Mouse (Mus musculus) layer of hippocampus, adult 2 months (tissue): ENCODE measurements around the gene Pdx1. TPM values are rescaled to one million over a fixed set of nuclear protein-coding genes. Genes with fewer than 3 reads are reported as not detected.

Experiments used
- DNase-seq, 2 experiments: peaks; one replicate each; pipeline ENCODE4 v3.0.0; 2022; ENCODE audit warnings: low spot score in 2 of 2
- H3K27ac ChIP-seq: fragments of 200-600 bp; 2 replicates; pipeline ENCODE4 v1.8.1; 2022
- H3K4me3 ChIP-seq: fragments of 200-600 bp; 2 replicates; pipeline ENCODE4 v1.8.1; 2022; ENCODE audit warnings: mild to moderate bottlenecking
- CTCF ChIP-seq: fragments of 200-600 bp; conservative IDR thresholded peaks from 2 replicates; pipeline ENCODE4 v1.8.1; 2022; ENCODE audit warnings: antibody characterized with exemption, mild to moderate bottlenecking, moderate library complexity
- total RNA-seq, 2 experiments: library from RNA; stranded (reverse); gene quantifications; 2 replicates each; pipeline ENCODE4 v1.2.3; 2021

Pdx1 gene
- total RNA-seq, 2 experiments from 2014 or later = not detected

DNA sequence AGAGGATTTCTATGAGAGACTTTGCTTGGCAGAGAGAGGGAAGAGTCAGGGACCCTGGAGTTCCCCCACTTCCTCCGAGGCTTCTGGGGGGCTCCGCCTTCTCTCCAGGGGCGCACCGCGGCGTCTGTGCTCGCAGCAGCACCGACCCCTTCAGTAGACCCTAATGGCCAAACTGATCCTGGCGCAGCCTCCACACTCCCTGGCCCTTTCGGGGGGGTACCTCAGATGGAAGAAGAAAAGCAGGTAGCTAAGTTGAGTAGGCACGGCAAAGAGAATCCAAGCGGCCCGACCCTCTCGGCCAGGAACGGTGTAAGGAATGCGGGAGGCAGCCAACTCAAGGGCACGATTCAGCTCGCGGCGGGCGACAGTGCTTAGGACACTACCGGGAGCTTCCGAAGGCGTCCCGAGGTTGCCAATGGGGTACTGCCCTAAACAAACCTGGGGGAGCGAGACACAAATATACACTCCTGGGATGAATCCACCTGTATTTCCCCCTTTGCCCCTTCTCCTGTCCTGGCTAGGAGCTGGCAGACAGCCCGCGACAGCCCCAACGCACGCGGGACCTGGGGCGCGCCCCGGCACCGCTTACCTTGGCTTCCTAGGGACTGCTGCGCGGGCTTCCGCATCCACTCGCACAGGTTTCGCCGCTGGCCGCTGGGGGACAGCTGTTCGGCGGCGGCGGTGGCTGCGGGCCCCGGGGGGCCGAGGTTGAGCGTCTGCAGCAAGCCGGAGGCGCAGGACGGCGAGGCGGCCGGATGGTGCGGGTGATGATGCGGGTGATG lies 36.3 kb downstream of the Pdx1 start:
- TF ChIP-seq CTCF = no peak
- no peak for DNase-seq
- no peak overlapping the region for H3K27ac ChIP-seq
- H3K4me3 ChIP-seq = no peak overlapping the region

- DNase-seq = no peak
- no peak within 1 kb of the TSS for H3K4me3 ChIP-seq
- H3K27ac ChIP-seq = no peak within 1 kb of the TSS
- TF ChIP-seq CTCF = no peak
Observed at GRCm38 (mm10) chr5:147306638-147307397, 37.1 kb downstream of the Pdx1 start, which contains the start of gene Cdx2. TSS of gene Cdx2 (minus strand) at chr5:147307270.

- TF ChIP-seq CTCF = no peak
- no peak for DNase-seq
- Histone ChIP-seq H3K27ac (no peak overlapping the region), H3K4me3 (no peak overlapping the region)
Observed at GRCm38 (mm10) chr5:147307398-147307785, 37.6 kb downstream of the Pdx1 start.

DNA sequence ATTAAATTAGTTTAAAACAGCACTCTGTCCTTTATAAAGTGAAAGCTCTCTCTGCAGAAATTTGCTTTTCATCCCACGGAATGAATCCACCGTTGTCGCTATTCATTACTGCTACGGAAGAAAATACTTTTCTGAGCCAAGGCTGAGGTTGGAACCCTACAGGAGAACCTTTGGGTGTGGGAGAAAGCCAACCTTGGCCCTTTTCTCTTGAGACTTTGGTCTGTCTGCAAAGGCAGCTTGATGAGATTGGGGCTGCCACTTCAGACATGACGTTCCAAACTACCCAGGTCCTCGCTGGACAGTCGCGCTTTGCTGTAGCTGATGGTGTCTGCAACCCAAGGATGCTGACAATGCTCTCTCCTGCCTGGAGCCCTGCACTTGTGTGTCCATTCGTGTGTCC lies 38.7 kb downstream of the Pdx1 start:
- DNase-seq = no peak
- no peak for TF ChIP-seq CTCF
- H3K27ac ChIP-seq = no peak overlapping the region
- H3K4me3 ChIP-seq = no peak overlapping the region

GRCm38 (mm10) chr5:147309786-147310185 lies 40.0 kb downstream of the Pdx1 start:
- DNase-seq = no peak
- Histone ChIP-seq H3K4me3 (no peak overlapping the region), H3K27ac (no peak overlapping the region)
- no peak for TF ChIP-seq CTCF

- DNase-seq = no peak
- Histone ChIP-seq H3K27ac (no peak overlapping the region), H3K4me3 (no peak overlapping the region)
- no peak for TF ChIP-seq CTCF
Observed at GRCm38 (mm10) chr5:147312830-147313685, 43.3 kb downstream of the Pdx1 start.

DNA sequence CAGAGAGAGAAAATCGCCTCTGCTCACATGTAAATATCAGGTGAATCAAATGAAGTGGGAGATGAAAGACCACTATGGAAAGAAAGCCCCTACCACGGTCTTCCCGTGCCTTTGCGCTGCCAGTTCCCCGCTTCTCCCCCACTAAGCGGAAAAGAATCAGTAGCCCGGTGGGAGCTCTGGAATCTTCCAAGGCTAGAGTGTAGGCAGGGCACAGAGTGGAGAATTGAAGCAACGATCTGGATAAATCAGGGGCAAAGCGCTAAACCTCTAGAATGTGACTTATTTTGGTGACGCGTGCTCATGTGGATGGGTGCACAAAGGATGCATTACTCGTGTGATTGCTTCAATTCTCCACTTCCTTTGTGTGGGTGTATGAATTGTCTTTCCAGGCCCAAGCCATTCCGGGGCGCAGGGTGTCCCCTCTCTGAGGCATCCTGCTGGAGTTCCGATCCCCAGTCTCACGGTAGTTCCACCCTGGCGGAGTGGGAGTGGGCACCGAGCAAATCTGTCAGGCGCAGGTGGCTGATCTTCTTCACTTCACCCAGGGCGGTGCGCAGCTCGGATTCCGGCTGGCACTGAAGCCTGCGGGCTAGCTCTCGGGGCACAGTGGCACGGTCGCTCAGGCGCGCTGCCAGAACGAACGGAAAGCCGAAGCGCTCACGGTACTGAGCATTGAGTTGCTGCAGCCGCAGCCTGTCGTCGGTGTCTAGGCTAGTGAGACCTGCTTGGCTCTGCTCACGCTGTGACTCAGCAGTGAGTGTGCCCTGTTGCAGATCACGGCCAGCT lies 45.1 kb downstream of the Pdx1 start:
- TF ChIP-seq CTCF = no peak
- Histone ChIP-seq H3K4me3 (no peak overlapping the region), H3K27ac (no peak overlapping the region)
- no peak for DNase-seq

DNA sequence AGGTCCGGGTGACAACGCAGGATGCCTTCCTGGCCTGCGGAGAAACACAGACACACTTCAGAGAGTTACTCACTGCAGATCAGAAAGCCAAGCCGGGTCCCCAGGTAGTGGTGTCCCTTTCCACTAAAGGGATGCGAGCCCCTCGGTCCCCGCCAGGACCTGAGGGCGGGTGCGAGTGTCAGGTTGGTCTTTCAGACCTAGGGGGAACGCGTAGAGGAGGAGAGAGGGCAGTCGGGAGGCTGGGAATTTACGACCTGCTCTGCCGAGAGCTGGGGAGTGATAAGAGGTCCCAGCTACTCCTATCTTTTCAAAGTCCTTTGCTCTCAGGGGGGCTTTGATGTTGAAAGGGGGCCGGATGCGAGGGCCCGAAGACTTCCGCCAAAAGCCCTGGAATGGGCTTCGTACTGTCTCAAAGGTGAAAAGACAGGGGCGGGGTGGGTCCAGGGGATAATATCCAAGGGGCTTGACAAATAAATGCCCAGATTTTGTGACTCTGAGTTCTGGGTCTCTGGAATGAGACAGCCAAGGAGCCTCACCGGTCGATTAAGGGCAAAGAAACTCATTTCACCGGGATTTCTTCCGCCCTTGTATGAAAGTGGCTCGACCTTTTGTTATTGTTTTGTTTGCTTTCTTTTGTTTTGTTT lies 45.8 kb downstream of the Pdx1 start:
- TF ChIP-seq CTCF = no peak
- no peak overlapping the region for H3K4me3 ChIP-seq
- no peak overlapping the region for H3K27ac ChIP-seq
- DNase-seq = no peak

DNA sequence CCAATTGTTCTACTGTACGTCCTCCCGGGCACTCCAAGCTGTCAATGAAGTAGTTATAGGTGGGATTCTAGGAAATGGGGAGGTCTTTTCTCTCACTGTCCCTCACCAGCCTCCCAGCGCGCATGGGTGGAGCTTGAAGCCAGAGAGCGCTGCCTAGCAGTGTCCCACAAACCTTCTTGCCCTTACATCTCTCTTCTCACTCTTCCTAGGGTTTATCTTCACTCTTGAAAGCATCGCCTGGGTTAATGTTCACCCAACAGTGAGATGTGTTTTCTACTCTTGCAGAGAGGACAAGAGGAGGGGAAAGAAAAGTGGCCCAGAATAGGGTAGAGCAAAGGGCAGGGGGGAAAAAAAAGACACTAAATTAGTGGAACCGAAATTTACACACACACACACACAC lies 47.6 kb downstream of the Pdx1 start:
- TF ChIP-seq CTCF = no peak
- Histone ChIP-seq H3K4me3 (no peak overlapping the region), H3K27ac (no peak overlapping the region)
- DNase-seq = no peak

DNA sequence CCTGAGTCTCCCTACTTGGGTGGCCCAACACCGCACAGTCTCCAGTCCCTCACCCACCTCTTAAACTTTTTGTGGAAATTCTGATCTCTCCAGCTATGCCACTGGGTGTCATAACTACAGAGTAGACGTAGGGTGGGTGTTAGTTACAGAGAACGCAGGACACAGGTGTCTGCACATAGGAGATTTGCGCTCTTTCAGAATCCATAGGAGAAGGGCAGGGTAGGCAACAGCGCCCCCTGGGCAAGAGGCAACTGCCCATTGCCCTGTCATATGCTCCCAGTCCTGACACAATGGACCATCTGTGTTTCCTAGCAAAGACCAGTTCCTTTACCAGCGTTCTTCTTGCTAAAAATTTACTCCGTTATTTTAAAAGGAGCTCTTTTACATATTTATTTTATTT lies 48.2 kb downstream of the Pdx1 start:
- H3K4me3 ChIP-seq = no peak overlapping the region
- TF ChIP-seq CTCF = peak; percentile 54
- no peak overlapping the region for H3K27ac ChIP-seq
- DNase-seq = no peak

GRCm38 (mm10) chr5:147319653-147320052 lies 49.9 kb downstream of the Pdx1 start:
- peak; percentile 89 for TF ChIP-seq CTCF
- no peak overlapping the region for H3K4me3 ChIP-seq
- peak in 1 of 2 experiments; percentile 24 for DNase-seq
- no peak overlapping the region for H3K27ac ChIP-seq

DNA sequence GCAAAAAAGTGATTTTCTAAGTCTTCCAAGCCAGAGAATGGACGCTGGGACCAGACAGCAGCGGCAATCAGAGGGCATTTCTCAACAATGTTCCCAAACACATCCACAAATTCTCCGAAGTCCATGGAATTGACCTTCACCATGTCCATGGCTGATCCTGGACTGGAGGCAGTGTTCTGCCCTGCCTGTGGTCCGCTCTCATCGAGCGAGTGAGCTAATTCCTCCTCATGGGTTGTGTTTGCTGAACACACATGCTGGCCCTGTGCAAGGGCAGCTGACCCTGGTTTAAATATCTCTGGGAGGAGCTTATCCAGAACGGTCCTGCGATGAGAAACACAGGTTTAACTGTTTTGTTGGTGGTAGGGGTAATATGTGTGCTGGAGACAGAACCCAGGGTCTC lies 52.4 kb downstream of the Pdx1 start, which contains the start of gene Urad:
TSS of gene Urad (minus strand) at position 258 of the 400 bp plus-strand sequence.
- no peak for TF ChIP-seq CTCF

More for the DNA sequence above, 52.4 kb downstream of the Pdx1 start, which contains the start of gene Urad:
- no peak for DNase-seq
- no peak within 1 kb of the TSS for H3K27ac ChIP-seq
- H3K4me3 ChIP-seq = no peak within 1 kb of the TSS
